Mouse (Mus musculus): ENCODE measurements around the gene Metrn. TPM values are rescaled to one million over a fixed set of nuclear protein-coding genes. Genes with fewer than 3 reads are reported as not detected.

Metrn gene
- polyA plus RNA-seq, 1 experiment from 2014 or later = 5.8 TPM

GRCm38 (mm10) chr17:25756378-25757242, 40.3 kb downstream of the Metrn start:
- WGBS = 78% methylated on average over 9 of the region's 9 CpGs
- DNase-seq (no peak), ATAC-seq (ENCODE audit: low FRiP score, low TSS enrichment) (no peak)
- H3K9ac ChIP-seq (replicated peaks; ENCODE audit: low read length) = no peak overlapping the region
- H3K27me3 ChIP-seq (ENCODE audit: control insufficient read depth, insufficient read depth, low read length) = no peaks in the 10 kb centered on the region
- H3K27ac ChIP-seq (replicated peaks; ENCODE audit: low read depth, low read length) = no peak overlapping the region
- no peaks in the 10 kb centered on the region for H3K4me1 ChIP-seq (ENCODE audit: control insufficient read depth, insufficient read depth, low read length)
- H3K9me3 ChIP-seq (ENCODE audit: control insufficient read depth, low read length) = no peaks in the 10 kb centered on the region
- H3K36me3 ChIP-seq (ENCODE audit: control insufficient read depth, insufficient read depth, low read length) = no peaks in the 10 kb centered on the region
- H3K4me2 ChIP-seq (ENCODE audit: low read length) = no peak overlapping the region
- no peak overlapping the region for H3K4me3 ChIP-seq (replicated peaks; ENCODE audit: low read depth, low read length)

GRCm38 (mm10) chr17:25755627-25756377, 41.1 kb downstream of the Metrn start:
- no peaks in the 10 kb centered on the region for H3K4me1 ChIP-seq (ENCODE audit: control insufficient read depth, insufficient read depth, low read length)
- H3K9ac ChIP-seq (replicated peaks; ENCODE audit: low read length) = no peak overlapping the region
- ATAC-seq (ENCODE audit: low FRiP score, low TSS enrichment) = no peak
- 70% methylated on average over 4 of the region's 4 CpGs for WGBS
- no peaks in the 10 kb centered on the region for H3K36me3 ChIP-seq (ENCODE audit: control insufficient read depth, insufficient read depth, low read length)
- H3K4me3 ChIP-seq (replicated peaks; ENCODE audit: low read depth, low read length) = no peak overlapping the region
- H3K27ac ChIP-seq (replicated peaks; ENCODE audit: low read depth, low read length) = no peak overlapping the region
- H3K27me3 ChIP-seq (ENCODE audit: control insufficient read depth, insufficient read depth, low read length) = no peaks in the 10 kb centered on the region
- no peak overlapping the region for H3K4me2 ChIP-seq (ENCODE audit: low read length)
- DNase-seq = no peak
- H3K9me3 ChIP-seq (ENCODE audit: control insufficient read depth, low read length) = no peaks in the 10 kb centered on the region

- H3K4me2 ChIP-seq (ENCODE audit: low read length) = no peak overlapping the region
- WGBS = 78% methylated on average over 4 of the region's 4 CpGs
- H3K36me3 ChIP-seq (ENCODE audit: control insufficient read depth, insufficient read depth, low read length) = no peaks in the 10 kb centered on the region
- H3K9me3 ChIP-seq (ENCODE audit: control insufficient read depth, low read length) = no peaks in the 10 kb centered on the region
- H3K27me3 ChIP-seq (ENCODE audit: control insufficient read depth, insufficient read depth, low read length) = no peaks in the 10 kb centered on the region
- H3K9ac ChIP-seq (replicated peaks; ENCODE audit: low read length) = no peak overlapping the region
- H3K4me1 ChIP-seq (ENCODE audit: control insufficient read depth, insufficient read depth, low read length) = no peaks in the 10 kb centered on the region
- H3K4me3 ChIP-seq (replicated peaks; ENCODE audit: low read depth, low read length) = no peak overlapping the region
- no peak for ATAC-seq (ENCODE audit: low FRiP score, low TSS enrichment)
- DNase-seq = no peak
- H3K27ac ChIP-seq (replicated peaks; ENCODE audit: low read depth, low read length) = no peak overlapping the region
Observed at GRCm38 (mm10) chr17:25755086-25755485, 41.9 kb downstream of the Metrn start.

GRCm38 (mm10) chr17:25754241-25754640, 42.7 kb downstream of the Metrn start, which contains the start of gene Msln:
Msln (minus strand) TSS chr17:25754378.
- WGBS = 87% methylated on average over 9 of the region's 9 CpGs
- Histone ChIP-seq H3K4me2 (ENCODE audit: low read length) (no peak within 1 kb of the TSS), H3K27ac (replicated peaks; ENCODE audit: low read depth, low read length) (no peak within 1 kb of the TSS), H3K4me1 (ENCODE audit: control insufficient read depth, insufficient read depth, low read length) (no peaks in the 10 kb centered on the region), H3K9me3 (ENCODE audit: control insufficient read depth, low read length) (no peaks in the 10 kb centered on the region), H3K9ac (replicated peaks; ENCODE audit: low read length) (no peak within 1 kb of the TSS), H3K27me3 (ENCODE audit: control insufficient read depth, insufficient read depth, low read length) (no peaks in the 10 kb centered on the region), H3K4me3 (replicated peaks; ENCODE audit: low read depth, low read length) (no peak within 1 kb of the TSS), H3K36me3 (ENCODE audit: control insufficient read depth, insufficient read depth, low read length) (no peaks in the 10 kb centered on the region)
- DNase-seq (no peak), ATAC-seq (ENCODE audit: low FRiP score, low TSS enrichment) (no peak)

GRCm38 (mm10) chr17:25751446-25751845, 45.5 kb downstream of the Metrn start:
- H3K9ac ChIP-seq (replicated peaks; ENCODE audit: low read length) = no peak overlapping the region
- no peak overlapping the region for H3K4me3 ChIP-seq (replicated peaks; ENCODE audit: low read depth, low read length)
- DNase-seq (peak; percentile 51), ATAC-seq (ENCODE audit: low FRiP score, low TSS enrichment) (no peak)
- 61% methylated on average over 5 of the region's 5 CpGs for WGBS
- no peaks in the 10 kb centered on the region for H3K4me1 ChIP-seq (ENCODE audit: control insufficient read depth, insufficient read depth, low read length)
- no peaks in the 10 kb centered on the region for H3K27me3 ChIP-seq (ENCODE audit: control insufficient read depth, insufficient read depth, low read length)
- H3K36me3 ChIP-seq (ENCODE audit: control insufficient read depth, insufficient read depth, low read length) = no peaks in the 10 kb centered on the region
- H3K9me3 ChIP-seq (ENCODE audit: control insufficient read depth, low read length) = no peaks in the 10 kb centered on the region
- H3K27ac ChIP-seq (replicated peaks; ENCODE audit: low read depth, low read length) = no peak overlapping the region
- no peak overlapping the region for H3K4me2 ChIP-seq (ENCODE audit: low read length)

GRCm38 (mm10) chr17:25749314-25749713, 47.6 kb downstream of the Metrn start:
- ATAC-seq (ENCODE audit: low FRiP score, low TSS enrichment) (no peak), DNase-seq (no peak)
- no peak overlapping the region for H3K9ac ChIP-seq (replicated peaks; ENCODE audit: low read length)
- no peaks in the 10 kb centered on the region for H3K27me3 ChIP-seq (ENCODE audit: control insufficient read depth, insufficient read depth, low read length)
- no peaks in the 10 kb centered on the region for H3K4me1 ChIP-seq (ENCODE audit: control insufficient read depth, insufficient read depth, low read length)
- H3K4me2 ChIP-seq (ENCODE audit: low read length) = no peak overlapping the region
- 85% methylated on average over 6 of the region's 6 CpGs for WGBS
- no peaks in the 10 kb centered on the region for H3K36me3 ChIP-seq (ENCODE audit: control insufficient read depth, insufficient read depth, low read length)
- H3K27ac ChIP-seq (replicated peaks; ENCODE audit: low read depth, low read length) = no peak overlapping the region
- no peak overlapping the region for H3K4me3 ChIP-seq (replicated peaks; ENCODE audit: low read depth, low read length)
- H3K9me3 ChIP-seq (ENCODE audit: control insufficient read depth, low read length) = no peaks in the 10 kb centered on the region

- WGBS = 91% methylated on average over 4 of the region's 4 CpGs
- Histone ChIP-seq H3K4me1 (ENCODE audit: control insufficient read depth, insufficient read depth, low read length) (no peaks in the 10 kb centered on the region), H3K9me3 (ENCODE audit: control insufficient read depth, low read length) (no peaks in the 10 kb centered on the region), H3K36me3 (ENCODE audit: control insufficient read depth, insufficient read depth, low read length) (no peaks in the 10 kb centered on the region), H3K4me3 (replicated peaks; ENCODE audit: low read depth, low read length) (no peak overlapping the region), H3K27me3 (ENCODE audit: control insufficient read depth, insufficient read depth, low read length) (no peaks in the 10 kb centered on the region), H3K4me2 (ENCODE audit: low read length) (no peak overlapping the region), H3K27ac (replicated peaks; ENCODE audit: low read depth, low read length) (no peak overlapping the region), H3K9ac (replicated peaks; ENCODE audit: low read length) (no peak overlapping the region)
- ATAC-seq (ENCODE audit: low FRiP score, low TSS enrichment) (no peak), DNase-seq (no peak)
Observed at GRCm38 (mm10) chr17:25748238-25748637, 48.7 kb downstream of the Metrn start.

GRCm38 (mm10) chr17:25744311-25744710, 52.6 kb downstream of the Metrn start:
- ATAC-seq (ENCODE audit: low FRiP score, low TSS enrichment) (no peak), DNase-seq (no peak)
- Histone ChIP-seq H3K4me2 (ENCODE audit: low read length) (no peak overlapping the region), H3K4me1 (ENCODE audit: control insufficient read depth, insufficient read depth, low read length) (no peaks in the 10 kb centered on the region), H3K4me3 (replicated peaks; ENCODE audit: low read depth, low read length) (no peak overlapping the region), H3K27me3 (ENCODE audit: control insufficient read depth, insufficient read depth, low read length) (no peaks in the 10 kb centered on the region), H3K36me3 (ENCODE audit: control insufficient read depth, insufficient read depth, low read length) (no peaks in the 10 kb centered on the region), H3K9ac (replicated peaks; ENCODE audit: low read length) (no peak overlapping the region), H3K9me3 (ENCODE audit: control insufficient read depth, low read length) (no peaks in the 10 kb centered on the region), H3K27ac (replicated peaks; ENCODE audit: low read depth, low read length) (no peak overlapping the region)
- WGBS = 78% methylated on average over 10 of the region's 10 CpGs

Measured in midbrain, embryonic 14.5 days (tissue).